Mouse (Mus musculus): ENCODE measurements around the gene Cd300ld5. TPM values are rescaled to one million over a fixed set of nuclear protein-coding genes. Genes with fewer than 3 reads are reported as not detected.
"Not testable (repeated sequence)": the region's sequence is repeated elsewhere in the genome, so short reads cannot be mapped to it uniquely, and the experiment has no call there.

Gene Cd300ld5
- polyA plus RNA-seq (2016; fragmentation: Nextera tagmentation; extraction: Ambion mirVana): not detected in 2 replicates

- not testable (repeated sequence) for H3K4me1 ChIP-seq; H3K4me3 ChIP-seq; H3K9ac ChIP-seq; H3K4me2 ChIP-seq (replicated peaks); ATAC-seq (ENCODE audit: low FRiP score); H3K27me3 ChIP-seq; H3K36me3 ChIP-seq; H3K9me3 ChIP-seq (replicated peaks); H3K27ac ChIP-seq
- WGBS: no CpG with 5 or more reads among the region's 6 CpGs
Observed at GRCm38 (mm10) chr11:115037669-115038068, at the start of gene Cd300ld5. Gene Cd300ld5, minus strand, starts transcription at chr11:115037769.

- 69% methylated on average over 7 of the region's 7 CpGs for WGBS
- no peak overlapping the region for H3K4me2 ChIP-seq (replicated peaks)
- no peak overlapping the region for H3K9ac ChIP-seq
- H3K9me3 ChIP-seq (replicated peaks): 0 out of 2 replicates have a peak, but pooled peaks cover 4% of the 10 kb centered on the region
- no peak overlapping the region for H3K27ac ChIP-seq
- no peak for ATAC-seq (ENCODE audit: low FRiP score)
- peaks cover 43% of the 10 kb centered on the region for H3K27me3 ChIP-seq
- no peaks in the 10 kb centered on the region for H3K36me3 ChIP-seq
- peaks cover 17% of the 10 kb centered on the region for H3K4me1 ChIP-seq
- no peak overlapping the region for H3K4me3 ChIP-seq
Observed at GRCm38 (mm10) chr11:115086213-115086612, 48.6 kb upstream of the Cd300ld5 start.

GRCm38 (mm10) chr11:115085064-115085463, 47.5 kb upstream of the Cd300ld5 start:
- Histone ChIP-seq H3K27ac (no peak overlapping the region), H3K27me3 (peaks cover 32% of the 10 kb centered on the region), H3K4me2 (replicated peaks) (no peak overlapping the region; the same call in 1 of the 2 replicates), H3K4me3 (no peak overlapping the region), H3K36me3 (no peaks in the 10 kb centered on the region), H3K9ac (no peak overlapping the region), H3K9me3 (replicated peaks) (0 out of 2 replicates have a peak, but pooled peaks cover under 1% of the 10 kb centered on the region), H3K4me1 (peaks cover 17% of the 10 kb centered on the region)
- WGBS: 47% methylated on average over 8 of the region's 8 CpGs
- ATAC-seq (ENCODE audit: low FRiP score): 0 out of 2 replicates have a peak, but pooled peaks have one; percentile 6

GRCm38 (mm10) chr11:115084595-115084994, 47.0 kb upstream of the Cd300ld5 start:
- ATAC-seq (ENCODE audit: low FRiP score): 0 out of 2 replicates have a peak, but pooled peaks have one; percentile 26
- WGBS: 24% methylated on average over 12 of the region's 12 CpGs
- no peak overlapping the region for H3K9ac ChIP-seq
- no peak overlapping the region for H3K4me3 ChIP-seq
- H3K9me3 ChIP-seq (replicated peaks): no peaks in the 10 kb centered on the region
- no peaks in the 10 kb centered on the region for H3K36me3 ChIP-seq
- no peak overlapping the region for H3K27ac ChIP-seq
- no peak overlapping the region; the same call in 1 of the 2 replicates for H3K4me2 ChIP-seq (replicated peaks)
- peaks cover 17% of the 10 kb centered on the region for H3K4me1 ChIP-seq
- peaks cover 30% of the 10 kb centered on the region for H3K27me3 ChIP-seq

GRCm38 (mm10) chr11:115083376-115084139, 46.0 kb upstream of the Cd300ld5 start:
- peaks cover 17% of the 10 kb centered on the region for H3K4me1 ChIP-seq
- no peak overlapping the region for H3K9ac ChIP-seq
- ATAC-seq (ENCODE audit: low FRiP score): peak; percentile 52; the same call in 1 of the 2 replicates
- no peak overlapping the region for H3K4me2 ChIP-seq (replicated peaks)
- H3K27ac ChIP-seq: no peak overlapping the region
- no peaks in the 10 kb centered on the region for H3K9me3 ChIP-seq (replicated peaks)
- H3K4me3 ChIP-seq: no peak overlapping the region
- H3K27me3 ChIP-seq: peaks cover 27% of the 10 kb centered on the region
- 44% methylated on average over 18 of the region's 18 CpGs for WGBS
- H3K36me3 ChIP-seq: no peaks in the 10 kb centered on the region

- no peak overlapping the region for H3K4me2 ChIP-seq (replicated peaks)
- H3K9ac ChIP-seq: no peak overlapping the region
- 76% methylated on average over 6 of the region's 6 CpGs for WGBS
- no peaks in the 10 kb centered on the region for H3K9me3 ChIP-seq (replicated peaks)
- no peaks in the 10 kb centered on the region for H3K36me3 ChIP-seq
- H3K4me3 ChIP-seq: no peak overlapping the region
- ATAC-seq (ENCODE audit: low FRiP score): no peak
- peaks cover 24% of the 10 kb centered on the region for H3K27me3 ChIP-seq
- no peak overlapping the region for H3K27ac ChIP-seq
- peaks cover 17% of the 10 kb centered on the region for H3K4me1 ChIP-seq
Observed at GRCm38 (mm10) chr11:115082196-115082595, 44.6 kb upstream of the Cd300ld5 start.

GRCm38 (mm10) chr11:115081373-115081772, 43.8 kb upstream of the Cd300ld5 start:
- 65% methylated on average over 3 of the region's 3 CpGs for WGBS
- no peak for ATAC-seq (ENCODE audit: low FRiP score)
- no peaks in the 10 kb centered on the region for H3K36me3 ChIP-seq
- no peak overlapping the region for H3K4me3 ChIP-seq
- H3K9me3 ChIP-seq (replicated peaks): no peaks in the 10 kb centered on the region
- no peak overlapping the region for H3K27ac ChIP-seq
- H3K27me3 ChIP-seq: peaks cover 30% of the 10 kb centered on the region
- no peak overlapping the region for H3K4me2 ChIP-seq (replicated peaks)
- peaks cover 17% of the 10 kb centered on the region for H3K4me1 ChIP-seq
- H3K9ac ChIP-seq: no peak overlapping the region

- Histone ChIP-seq H3K4me3 (no peak overlapping the region), H3K9me3 (replicated peaks) (no peaks in the 10 kb centered on the region), H3K27ac (no peak overlapping the region), H3K36me3 (no peaks in the 10 kb centered on the region), H3K9ac (no peak overlapping the region), H3K4me1 (peaks cover 17% of the 10 kb centered on the region), H3K4me2 (replicated peaks) (no peak overlapping the region), H3K27me3 (peaks cover 35% of the 10 kb centered on the region)
- ATAC-seq (ENCODE audit: low FRiP score): no peak
- WGBS: 36% methylated on average over 13 of the region's 13 CpGs
Observed at GRCm38 (mm10) chr11:115080886-115081285, 43.3 kb upstream of the Cd300ld5 start.

- peaks cover 39% of the 10 kb centered on the region for H3K27me3 ChIP-seq
- H3K9ac ChIP-seq: no peak overlapping the region
- no peaks in the 10 kb centered on the region for H3K9me3 ChIP-seq (replicated peaks)
- H3K4me1 ChIP-seq: peaks cover 3% of the 10 kb centered on the region
- no peak overlapping the region for H3K4me3 ChIP-seq
- no peak overlapping the region for H3K4me2 ChIP-seq (replicated peaks)
- WGBS: 92% methylated on average over 5 of the region's 5 CpGs
- no peaks in the 10 kb centered on the region for H3K36me3 ChIP-seq
- ATAC-seq (ENCODE audit: low FRiP score): no peak
- no peak overlapping the region for H3K27ac ChIP-seq
Observed at GRCm38 (mm10) chr11:115078680-115079079, 41.1 kb upstream of the Cd300ld5 start.

- Histone ChIP-seq H3K4me1 (no peaks in the 10 kb centered on the region), H3K27ac (no peak overlapping the region), H3K27me3 (peaks cover 46% of the 10 kb centered on the region), H3K4me3 (no peak overlapping the region), H3K9ac (no peak overlapping the region), H3K4me2 (replicated peaks) (no peak overlapping the region), H3K36me3 (no peaks in the 10 kb centered on the region), H3K9me3 (replicated peaks) (no peaks in the 10 kb centered on the region)
- 96% methylated on average over 1 of the region's 1 CpGs for WGBS
- no peak for ATAC-seq (ENCODE audit: low FRiP score)
Observed at GRCm38 (mm10) chr11:115077436-115077835, 39.9 kb upstream of the Cd300ld5 start.

GRCm38 (mm10) chr11:115075859-115076258, 38.3 kb upstream of the Cd300ld5 start:
- no peak overlapping the region for H3K4me3 ChIP-seq
- H3K4me1 ChIP-seq: peaks cover 14% of the 10 kb centered on the region
- no peak overlapping the region for H3K27ac ChIP-seq
- H3K9me3 ChIP-seq (replicated peaks): no peaks in the 10 kb centered on the region
- H3K36me3 ChIP-seq: no peaks in the 10 kb centered on the region
- no peak overlapping the region for H3K9ac ChIP-seq
- H3K4me2 ChIP-seq (replicated peaks): no peak overlapping the region
- no peak for ATAC-seq (ENCODE audit: low FRiP score)
- peaks cover 44% of the 10 kb centered on the region for H3K27me3 ChIP-seq
- 47% methylated on average over 5 of the region's 5 CpGs for WGBS

GRCm38 (mm10) chr11:115075407-115075806, 37.8 kb upstream of the Cd300ld5 start:
- H3K27me3 ChIP-seq: peaks cover 46% of the 10 kb centered on the region
- no peak overlapping the region for H3K4me3 ChIP-seq
- no peaks in the 10 kb centered on the region for H3K36me3 ChIP-seq
- ATAC-seq (ENCODE audit: low FRiP score): no peak
- no peak overlapping the region for H3K9ac ChIP-seq
- no peak overlapping the region for H3K27ac ChIP-seq
- WGBS: 75% methylated on average over 7 of the region's 7 CpGs
- no peak overlapping the region for H3K4me2 ChIP-seq (replicated peaks)
- peaks cover 18% of the 10 kb centered on the region for H3K4me1 ChIP-seq
- no peaks in the 10 kb centered on the region for H3K9me3 ChIP-seq (replicated peaks)

GRCm38 (mm10) chr11:115073002-115073401, 35.4 kb upstream of the Cd300ld5 start:
- WGBS: 61% methylated on average over 5 of the region's 5 CpGs
- H3K27me3 ChIP-seq: peaks cover 70% of the 10 kb centered on the region
- ATAC-seq (ENCODE audit: low FRiP score): no peak

More at GRCm38 (mm10) chr11:115073002-115073401, 35.4 kb upstream of the Cd300ld5 start:
- Histone ChIP-seq H3K36me3 (no peaks in the 10 kb centered on the region), H3K9me3 (replicated peaks) (no peaks in the 10 kb centered on the region), H3K4me3 (no peak overlapping the region), H3K4me2 (replicated peaks) (no peak overlapping the region), H3K4me1 (peaks cover 18% of the 10 kb centered on the region), H3K9ac (no peak overlapping the region), H3K27ac (no peak overlapping the region)

All from hindbrain, embryonic 12.5 days (tissue).